Mouse (Mus musculus): Measurements from ENCODE around the gene Ina. TPM values are rescaled to one million over a fixed set of nuclear protein-coding genes. Genes with fewer than 3 reads are reported as not detected.

Ina gene
- total and polyA plus RNA-seq, 3 experiments, result 0.11 TPM; not detected in 2

DNA sequence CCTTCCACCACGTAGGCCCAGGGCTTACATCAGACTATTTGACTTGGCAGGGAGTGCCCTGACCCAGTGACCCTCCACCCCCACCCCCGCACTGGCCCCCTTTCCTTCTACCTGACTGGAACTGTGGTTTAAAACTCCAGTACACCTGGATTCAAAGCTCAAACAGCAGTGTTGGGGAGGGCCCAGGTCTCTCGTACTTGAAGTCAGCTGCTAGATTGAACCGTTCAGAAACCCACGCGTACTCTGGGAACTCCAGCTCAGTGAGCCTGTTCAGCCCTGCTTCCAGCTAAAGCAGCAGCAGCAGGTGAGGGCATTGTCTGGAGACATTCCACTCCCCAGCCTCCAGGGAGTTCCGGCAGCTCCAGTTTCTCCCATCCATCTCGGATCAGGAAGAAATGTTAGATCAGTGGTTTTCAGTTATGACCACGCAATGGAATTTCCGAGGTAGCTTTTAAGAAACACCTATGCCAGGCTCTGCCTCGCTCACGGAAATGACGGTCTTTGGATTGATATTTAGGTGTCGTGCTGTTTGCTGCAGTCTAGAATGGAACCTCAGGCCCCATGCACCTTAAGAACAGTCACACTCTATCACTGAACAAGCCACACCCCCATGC is 31.0 kb upstream of the Ina start:
- peak overlapping the region; percentile 64 for H3K4me3 ChIP-seq (ENCODE audit: low read depth, low read length)
- ATAC-seq (ENCODE audit: extremely low read depth, insufficient number of reproducible peaks, low FRiP score, poor library complexity, severe bottlenecking) (no peak; the same call in 1 of the 2 replicates), DNase-seq (ENCODE audit: low spot score) (no peak)
- peaks cover 73% of the 10 kb centered on the region for H3K4me1 ChIP-seq (ENCODE audit: insufficient read depth, low read depth, low read length)
- peaks cover 4% of the 10 kb centered on the region; the same call in 1 of the 2 replicates for H3K27me3 ChIP-seq (ENCODE audit: insufficient read depth, low read length)
- no peaks in the 10 kb centered on the region for H3K9me3 ChIP-seq (replicated peaks)
- TF ChIP-seq GATA2 (IDR thresholded peaks at IDR 0.05; ENCODE audit: borderline replicate concordance, low read depth, low read length) (no peak), TAL1 (conservative IDR thresholded peaks at IDR 0.05; ENCODE audit: low read depth, low read length) (no peak), POLR2AphosphoS5 (IDR thresholded peaks at IDR 0.05; ENCODE audit: insufficient replicate concordance, low read depth, low read length) (no peak), GATA1 (IDR thresholded peaks at IDR 0.05; ENCODE audit: borderline replicate concordance, low read length) (no peak), CTCF (IDR thresholded peaks at IDR 0.05; ENCODE audit: low read depth, low read length) (no peak)
- no peaks in the 10 kb centered on the region for H3K36me3 ChIP-seq (replicated peaks)

DNA sequence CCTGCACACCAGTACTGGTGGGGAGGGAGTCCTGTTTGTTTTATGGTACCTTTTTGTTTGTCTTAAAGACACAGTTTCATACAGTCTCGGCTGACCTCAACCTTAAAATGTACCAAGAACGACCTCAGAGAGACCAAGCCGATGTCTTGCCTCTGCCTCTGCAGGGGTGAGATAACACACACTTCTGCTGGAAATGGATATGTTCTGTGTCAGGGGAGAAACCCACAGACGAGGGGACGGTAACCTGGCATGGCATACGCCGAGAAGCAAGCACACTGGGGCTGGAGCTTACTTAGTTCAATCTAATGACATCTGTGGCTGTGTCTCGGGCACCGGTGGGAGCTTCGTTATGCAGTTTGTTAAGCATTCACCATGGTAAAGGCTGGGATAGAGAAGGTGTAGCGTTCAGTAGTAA is 30.5 kb upstream of the Ina start:
- peak; percentile 68 for DNase-seq (ENCODE audit: low spot score)
- TF ChIP-seq TAL1 (conservative IDR thresholded peaks at IDR 0.05; ENCODE audit: low read depth, low read length), result peak; percentile 67
- no peak for TF ChIP-seq GATA1 (IDR thresholded peaks at IDR 0.05; ENCODE audit: borderline replicate concordance, low read length)
- H3K27me3 ChIP-seq (ENCODE audit: insufficient read depth, low read length), result peaks cover 4% of the 10 kb centered on the region; the same call in 1 of the 2 replicates
- peak overlapping the region; percentile 64 for H3K4me3 ChIP-seq (ENCODE audit: low read depth, low read length)
- peaks cover 76% of the 10 kb centered on the region for H3K4me1 ChIP-seq (ENCODE audit: insufficient read depth, low read depth, low read length)
- H3K9me3 ChIP-seq (replicated peaks), result no peaks in the 10 kb centered on the region
- H3K36me3 ChIP-seq (replicated peaks), result no peaks in the 10 kb centered on the region
- ATAC-seq (ENCODE audit: extremely low read depth, insufficient number of reproducible peaks, low FRiP score, poor library complexity, severe bottlenecking), result peak; percentile 40; the same call in 1 of the 2 replicates

DNA sequence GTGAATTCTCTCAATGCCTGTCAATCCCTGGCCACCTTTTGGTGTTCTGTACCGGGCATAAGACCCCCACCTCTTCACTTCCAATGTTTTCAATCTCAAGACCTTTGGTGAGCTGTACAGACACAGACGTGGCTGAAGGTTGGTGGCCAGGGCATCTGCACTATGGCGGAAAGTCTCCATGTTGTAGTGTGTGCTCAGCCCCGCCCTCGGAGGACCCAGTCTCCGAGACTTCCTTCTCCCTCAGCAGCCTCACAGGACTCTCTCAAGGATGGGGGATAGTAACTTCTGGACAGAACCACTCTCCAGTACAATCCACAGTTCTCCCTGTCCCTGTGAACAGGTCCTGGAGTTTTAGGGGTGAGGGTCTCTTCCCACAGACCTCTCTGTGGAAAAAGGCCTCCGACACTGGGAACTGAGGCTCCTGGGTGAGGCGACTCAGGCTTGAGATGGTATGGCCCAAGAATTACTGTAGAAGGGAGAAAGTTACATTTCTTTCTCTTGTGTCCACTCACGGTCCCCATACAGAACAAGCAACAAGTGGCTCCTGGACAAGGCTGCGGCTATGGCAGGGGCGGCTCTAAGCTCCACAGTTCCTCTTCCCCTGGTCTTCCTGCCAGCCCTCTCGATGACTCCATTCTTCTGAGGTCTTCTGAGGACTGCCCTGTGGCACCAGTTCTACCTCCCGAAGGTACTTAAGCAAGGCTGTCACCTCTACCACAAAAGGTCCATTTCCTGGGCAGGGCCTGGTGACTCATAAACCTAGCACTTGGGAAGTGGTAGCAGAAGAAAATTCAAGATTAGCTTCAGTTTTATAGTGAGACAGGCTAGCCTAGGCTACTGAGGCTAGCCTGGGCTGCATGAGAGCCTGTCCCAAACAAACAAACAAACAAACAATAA is 29.5 kb upstream of the Ina start:
- DNase-seq (ENCODE audit: low spot score) (no peak), ATAC-seq (ENCODE audit: extremely low read depth, insufficient number of reproducible peaks, low FRiP score, poor library complexity, severe bottlenecking) (no peak)
- H3K4me1 ChIP-seq (ENCODE audit: insufficient read depth, low read depth, low read length), result peaks cover 83% of the 10 kb centered on the region

DNA sequence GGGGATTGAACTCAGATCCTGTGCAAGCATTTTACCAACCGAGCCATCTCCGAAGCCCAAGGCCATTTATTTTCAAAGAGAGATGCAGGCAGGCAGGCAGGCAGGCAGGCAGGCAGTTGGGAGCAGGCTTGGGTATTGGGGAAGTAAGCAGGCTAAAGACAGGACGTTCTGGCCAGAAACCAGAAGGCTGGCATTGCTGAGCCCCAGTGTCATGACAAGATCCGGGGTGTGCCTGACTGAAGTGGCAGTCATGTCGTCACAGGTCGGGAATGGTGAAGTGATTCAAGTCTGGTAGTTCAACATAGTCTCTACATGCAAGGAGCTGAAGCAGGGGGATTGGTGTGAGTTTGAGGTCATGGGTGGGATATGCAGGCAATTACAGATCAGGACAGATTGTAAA is 26.9 kb upstream of the Ina start:
- DNase-seq (ENCODE audit: low spot score), result no peak
- ATAC-seq (ENCODE audit: extremely low read depth, insufficient number of reproducible peaks, low FRiP score, poor library complexity, severe bottlenecking), result no peak
- TF ChIP-seq GATA1 (IDR thresholded peaks at IDR 0.05; ENCODE audit: borderline replicate concordance, low read length), result no peak
- no peak for TF ChIP-seq POLR2AphosphoS5 (IDR thresholded peaks at IDR 0.05; ENCODE audit: insufficient replicate concordance, low read depth, low read length)
- no peak for TF ChIP-seq CTCF (IDR thresholded peaks at IDR 0.05; ENCODE audit: low read depth, low read length)
- TF ChIP-seq GATA2 (IDR thresholded peaks at IDR 0.05; ENCODE audit: borderline replicate concordance, low read depth, low read length), result no peak
- no peak for TF ChIP-seq TAL1 (conservative IDR thresholded peaks at IDR 0.05; ENCODE audit: low read depth, low read length)
- Histone ChIP-seq H3K4me1 (ENCODE audit: insufficient read depth, low read depth, low read length) (peaks cover 84% of the 10 kb centered on the region), H3K4me3 (ENCODE audit: low read depth, low read length) (peak overlapping the region; percentile 60; the same call in 1 of the 2 replicates), H3K9me3 (replicated peaks) (no peaks in the 10 kb centered on the region), H3K27me3 (ENCODE audit: insufficient read depth, low read length) (no peaks in the 10 kb centered on the region), H3K36me3 (replicated peaks) (no peaks in the 10 kb centered on the region)

More for the DNA sequence above, 29.5 kb upstream of the Ina start:
- H3K4me3 ChIP-seq (ENCODE audit: low read depth, low read length), result peak overlapping the region; percentile 62; the same call in 1 of the 2 replicates
- no peak for TF ChIP-seq POLR2AphosphoS5 (IDR thresholded peaks at IDR 0.05; ENCODE audit: insufficient replicate concordance, low read depth, low read length)
- TF ChIP-seq TAL1 (conservative IDR thresholded peaks at IDR 0.05; ENCODE audit: low read depth, low read length), result no peak
- no peak for TF ChIP-seq CTCF (IDR thresholded peaks at IDR 0.05; ENCODE audit: low read depth, low read length)
- H3K36me3 ChIP-seq (replicated peaks), result no peaks in the 10 kb centered on the region
- no peaks in the 10 kb centered on the region for H3K9me3 ChIP-seq (replicated peaks)
- H3K27me3 ChIP-seq (ENCODE audit: insufficient read depth, low read length), result no peaks in the 10 kb centered on the region

DNA sequence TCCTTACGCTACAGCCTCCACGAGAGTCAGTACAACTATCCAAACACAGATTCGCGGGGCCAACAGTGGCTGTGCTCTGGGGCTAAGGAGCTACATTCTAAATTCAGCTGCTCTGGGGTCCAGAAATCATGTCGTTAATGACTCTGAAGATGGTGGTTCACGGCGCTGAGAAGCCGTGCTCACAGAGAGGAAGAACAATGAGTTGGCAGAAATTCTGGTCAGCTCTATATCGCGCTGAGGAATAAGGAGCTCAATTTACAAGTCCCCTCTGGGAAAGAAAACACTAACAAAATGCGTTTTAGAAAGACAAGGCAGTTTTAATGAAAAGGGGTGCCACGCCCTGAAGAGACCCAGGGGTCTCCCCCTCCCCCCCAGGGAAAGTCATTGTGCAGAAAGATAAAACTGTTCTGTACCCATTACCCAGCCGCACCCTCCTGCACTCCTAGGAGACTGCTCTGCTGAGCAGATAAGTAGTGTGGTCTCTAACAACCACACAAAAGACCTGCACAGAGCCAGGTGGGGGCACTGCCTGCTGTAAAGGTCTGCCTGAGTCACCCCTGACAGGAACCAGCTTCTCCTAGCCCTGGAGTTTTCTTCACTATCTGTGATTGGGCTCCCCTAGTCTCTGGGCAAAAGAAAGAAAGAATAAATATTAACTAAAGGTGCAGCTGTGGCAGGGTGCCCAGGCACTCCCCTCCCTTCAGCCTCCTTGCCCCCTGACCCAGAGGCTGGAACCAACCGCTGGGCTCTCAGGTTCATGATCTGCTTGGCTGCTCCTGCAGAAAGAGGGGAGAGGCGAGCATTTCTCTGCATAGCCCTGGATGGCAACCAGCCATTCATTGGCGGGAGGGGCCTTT is 26.0 kb upstream of the Ina start:
- ATAC-seq (ENCODE audit: extremely low read depth, insufficient number of reproducible peaks, low FRiP score, poor library complexity, severe bottlenecking), result peak; percentile 79
- no peaks in the 10 kb centered on the region for H3K36me3 ChIP-seq (replicated peaks)
- H3K4me1 ChIP-seq (ENCODE audit: insufficient read depth, low read depth, low read length), result peaks cover 76% of the 10 kb centered on the region

More for the DNA sequence above, 26.0 kb upstream of the Ina start:
- Histone ChIP-seq H3K27me3 (ENCODE audit: insufficient read depth, low read length) (no peaks in the 10 kb centered on the region), H3K4me3 (ENCODE audit: low read depth, low read length) (peak overlapping the region; percentile 62; the same call in 1 of the 2 replicates), H3K9me3 (replicated peaks) (no peaks in the 10 kb centered on the region)
- peak; percentile 74 for DNase-seq (ENCODE audit: low spot score)
- TF ChIP-seq TAL1 (conservative IDR thresholded peaks at IDR 0.05; ENCODE audit: low read depth, low read length) (peak; percentile 78), GATA1 (IDR thresholded peaks at IDR 0.05; ENCODE audit: borderline replicate concordance, low read length) (no peak)

All from G1E (cell line).